Mouse (Mus musculus): ENCODE data around the gene Cox20.
"Not testable (repeated sequence)": the region's sequence is repeated elsewhere in the genome, so short reads cannot be mapped to it uniquely, and the experiment has no call there.

Cox20 gene

GRCm38 (mm10) chr1:178318389-178319184 lies at the start of gene Cox20:
Cox20 (plus strand) TSS chr1:178319130.
- peak; percentile 96 for DNase-seq

- no peak for DNase-seq
These were observed 48.3 kb upstream of the Cox20 start for GRCm38 (mm10) chr1:178270635-178271034.

- DNase-seq: no peak
These were observed 43.7 kb upstream of the Cox20 start for GRCm38 (mm10) chr1:178275174-178275730.

GRCm38 (mm10) chr1:178275738-178276053 lies 43.2 kb upstream of the Cox20 start:
- no peak for DNase-seq

DNA sequence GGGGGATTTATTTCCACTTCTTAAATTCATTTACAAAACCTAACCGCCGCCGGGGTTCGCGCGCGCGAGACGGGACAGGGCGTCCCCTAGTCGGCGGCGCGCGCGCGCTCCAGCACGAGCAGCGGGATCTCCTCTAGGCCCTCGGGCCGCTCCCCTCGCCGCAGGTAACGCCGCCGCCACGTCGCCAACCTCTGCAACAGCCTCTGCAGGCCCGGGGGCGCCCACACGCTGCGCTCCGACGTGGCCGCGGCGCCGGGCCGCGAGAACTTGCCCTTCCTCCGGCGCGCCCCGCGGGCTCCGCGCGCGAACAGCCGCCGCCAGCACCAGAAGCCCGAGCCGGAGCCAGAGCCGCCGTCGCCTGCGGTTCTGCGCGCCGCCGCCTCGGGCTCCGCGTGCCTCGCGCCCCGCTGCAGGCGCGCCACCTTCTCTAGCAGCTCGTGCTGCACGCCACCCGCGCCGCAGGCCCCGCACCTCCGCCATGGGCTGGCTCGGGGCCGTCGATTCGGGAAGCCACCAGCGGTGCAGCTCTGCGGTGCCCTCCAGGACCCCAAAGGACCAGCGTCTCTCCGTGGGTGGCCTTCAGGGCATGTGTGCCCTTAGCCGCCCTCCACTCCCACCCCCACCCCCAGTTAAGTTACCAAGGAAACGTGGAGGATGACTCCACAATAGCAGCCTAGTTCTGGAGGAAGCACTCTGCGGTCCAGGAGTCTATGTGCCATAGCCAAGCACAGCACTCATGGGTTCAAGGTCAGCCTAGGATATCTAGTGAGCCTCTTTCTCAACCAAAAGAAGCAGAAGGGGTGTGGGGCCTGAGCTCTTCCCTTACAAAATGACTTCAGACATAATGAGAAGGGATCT lies 42.6 kb upstream of the Cox20 start:
- DNase-seq: peak; percentile 86

- DNase-seq: not testable (repeated sequence)
These were observed 35.6 kb upstream of the Cox20 start for GRCm38 (mm10) chr1:178283314-178283713.

DNA sequence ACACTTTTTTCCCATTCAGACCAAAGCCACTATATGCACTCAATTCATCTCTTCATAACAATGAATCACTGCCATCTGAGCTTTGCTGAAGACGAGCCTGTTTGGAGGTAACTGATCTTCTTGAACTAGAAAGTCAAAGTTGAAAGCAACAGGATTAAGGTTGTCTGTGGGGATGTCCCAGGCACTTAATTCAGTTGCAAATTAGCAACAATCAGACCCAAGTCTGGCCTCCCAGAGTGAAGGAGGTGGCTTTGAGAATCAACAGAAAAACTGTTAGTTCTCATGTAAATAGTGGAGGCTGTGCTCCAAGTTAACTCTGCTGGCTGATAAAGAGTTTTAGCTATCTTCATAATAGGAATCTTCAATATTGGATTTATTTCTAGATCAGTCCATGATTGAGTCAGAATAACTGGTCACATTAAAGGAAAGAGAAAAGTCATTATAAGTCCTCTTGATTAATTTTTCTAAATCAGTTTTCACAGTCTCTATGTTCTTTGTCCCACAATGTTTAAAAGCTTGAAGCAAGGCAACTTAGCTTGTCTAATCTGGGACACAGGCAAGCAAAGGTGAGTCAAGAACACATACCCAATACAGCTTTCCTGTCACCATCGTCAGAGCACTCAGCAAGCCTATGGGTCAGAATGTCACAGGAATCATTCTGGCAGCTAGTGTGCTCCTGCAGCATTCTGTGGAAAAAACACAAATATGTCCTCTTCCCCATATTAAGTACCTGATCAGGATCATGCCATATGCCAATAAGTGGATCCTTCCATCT lies 34.8 kb upstream of the Cox20 start:
- no peak for DNase-seq

- no peak for DNase-seq
These were observed 31.2 kb upstream of the Cox20 start for GRCm38 (mm10) chr1:178287601-178288176.

- DNase-seq: no peak
These were observed 27.2 kb upstream of the Cox20 start for GRCm38 (mm10) chr1:178291716-178292115.

GRCm38 (mm10) chr1:178294051-178294450 lies 24.9 kb upstream of the Cox20 start:
- no peak for DNase-seq

GRCm38 (mm10) chr1:178301261-178301660 lies 17.7 kb upstream of the Cox20 start:
- not testable (repeated sequence) for DNase-seq

DNA sequence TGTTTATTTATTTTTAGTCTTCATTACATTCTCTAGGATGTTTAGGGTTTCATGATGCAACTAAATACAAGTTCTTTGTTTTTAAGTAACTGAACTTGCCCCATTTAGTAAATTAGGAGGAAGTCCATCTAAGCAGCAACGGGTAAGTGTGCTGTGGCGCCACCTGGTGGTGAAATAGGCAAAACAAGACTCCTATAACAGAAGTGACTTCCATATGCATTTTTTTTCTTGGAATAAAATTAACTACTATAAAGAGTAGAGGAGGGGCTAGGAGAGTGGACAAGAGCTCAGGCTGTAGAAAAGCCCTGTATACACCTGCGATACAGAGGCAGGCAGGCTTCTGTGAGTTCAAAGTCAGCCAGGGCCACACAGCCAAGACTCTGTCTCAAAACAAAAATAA lies 15.5 kb upstream of the Cox20 start:
- peak; percentile 46 for DNase-seq

DNA sequence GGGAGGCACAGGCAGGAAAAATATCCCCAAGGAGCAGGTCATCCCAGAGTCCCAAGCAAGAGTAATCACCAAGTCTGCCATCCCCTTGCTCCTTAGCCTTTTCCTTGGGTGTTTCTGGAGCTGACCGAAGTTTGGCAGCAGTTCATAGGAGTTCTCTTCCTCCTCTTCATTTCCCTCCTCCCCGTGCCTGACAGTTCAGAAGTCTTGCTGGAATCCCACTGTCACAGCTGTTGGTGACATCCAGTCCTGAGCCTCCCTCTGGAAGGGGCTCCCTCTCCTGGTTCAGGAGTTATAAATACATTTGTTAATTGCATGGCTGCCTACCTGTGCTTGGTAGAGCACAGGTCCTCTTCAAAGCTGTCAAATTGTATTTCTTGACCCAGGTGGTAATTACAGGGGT lies 9.4 kb upstream of the Cox20 start:
- no peak for DNase-seq

DNA sequence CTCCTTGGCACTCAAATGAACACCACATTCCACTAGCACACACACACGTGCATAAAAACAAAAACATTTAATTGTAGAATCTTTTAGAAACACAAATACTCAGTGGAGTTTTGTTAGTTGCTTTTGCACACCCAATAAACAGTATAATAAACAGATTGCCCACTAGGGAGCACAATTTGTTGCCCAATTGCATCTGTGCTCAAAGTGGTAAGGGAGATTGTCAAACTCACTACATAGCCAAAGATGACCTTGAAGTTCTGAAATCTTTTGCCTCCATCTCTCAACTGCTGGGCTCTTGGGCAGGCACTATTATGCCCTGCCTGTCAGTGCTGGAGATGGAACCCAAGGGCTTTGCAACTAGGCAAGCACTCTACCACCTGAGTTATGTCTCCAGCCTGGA lies 8.8 kb upstream of the Cox20 start:
- no peak for DNase-seq

- DNase-seq: no peak
These were observed 5.8 kb upstream of the Cox20 start for GRCm38 (mm10) chr1:178313039-178313597.

- DNase-seq: no peak
These were observed 4.7 kb upstream of the Cox20 start for GRCm38 (mm10) chr1:178314236-178314635.

GRCm38 (mm10) chr1:178317275-178318001 lies 1.5 kb upstream of the Cox20 start:
- DNase-seq: no peak

DNA sequence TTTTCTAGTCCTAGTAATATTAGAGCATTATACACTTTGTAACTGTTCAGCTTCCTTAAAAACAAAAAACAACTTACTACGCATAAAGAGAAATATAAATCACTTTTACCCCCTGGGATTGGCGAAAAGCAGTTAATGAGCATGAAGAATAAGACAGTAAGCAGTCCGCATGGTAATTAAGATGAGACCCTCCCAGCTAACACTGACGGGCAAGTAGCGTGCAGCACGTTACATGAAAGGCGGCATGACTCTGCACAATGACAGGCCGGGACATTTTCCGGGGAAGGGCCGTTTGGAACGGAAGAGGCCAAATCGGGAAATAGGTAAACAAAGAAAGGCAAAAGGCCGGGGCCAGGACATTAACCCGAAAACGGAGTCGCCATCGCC lies 935 bp upstream of the Cox20 start:
- DNase-seq: no peak

GRCm38 (mm10) chr1:178319295-178320037 lies 536 bp downstream of the Cox20 start:
- DNase-seq: peak; percentile 25

DNA sequence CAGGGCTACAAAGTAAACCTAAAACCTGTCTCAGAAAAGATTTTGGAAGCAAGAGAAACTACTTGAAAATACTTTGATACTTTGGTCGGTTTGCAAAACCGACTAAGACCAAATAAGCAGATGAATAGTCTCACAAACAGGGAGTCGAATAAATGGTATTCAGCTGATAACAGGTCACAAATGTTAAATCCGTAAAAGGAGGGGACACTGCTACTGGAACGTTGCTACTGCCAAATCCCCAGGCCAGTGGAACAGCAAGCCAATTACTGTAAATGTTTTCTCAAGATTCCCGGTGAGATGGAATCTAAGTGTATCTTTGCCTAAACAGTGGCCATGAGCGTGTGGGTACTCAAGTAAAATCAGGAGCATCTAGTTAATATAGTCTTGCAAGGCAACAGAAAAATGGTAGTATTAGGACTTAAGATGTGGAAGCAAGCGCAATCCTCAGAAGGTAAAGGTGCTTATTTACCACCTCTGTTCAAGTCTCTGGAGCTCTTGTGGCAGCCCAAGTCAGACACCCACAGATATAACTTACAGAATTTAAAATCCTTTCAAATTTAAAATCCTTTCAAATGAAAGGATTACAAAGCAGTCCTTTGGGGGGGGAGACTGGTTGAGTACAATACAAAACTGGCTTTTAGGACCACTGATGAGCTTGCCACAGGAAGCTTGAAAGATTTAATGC lies 1.2 kb downstream of the Cox20 start:
- DNase-seq: no peak
